Mouse (Mus musculus): ENCODE results near the gene Impg1.

Impg1 gene

DNA sequence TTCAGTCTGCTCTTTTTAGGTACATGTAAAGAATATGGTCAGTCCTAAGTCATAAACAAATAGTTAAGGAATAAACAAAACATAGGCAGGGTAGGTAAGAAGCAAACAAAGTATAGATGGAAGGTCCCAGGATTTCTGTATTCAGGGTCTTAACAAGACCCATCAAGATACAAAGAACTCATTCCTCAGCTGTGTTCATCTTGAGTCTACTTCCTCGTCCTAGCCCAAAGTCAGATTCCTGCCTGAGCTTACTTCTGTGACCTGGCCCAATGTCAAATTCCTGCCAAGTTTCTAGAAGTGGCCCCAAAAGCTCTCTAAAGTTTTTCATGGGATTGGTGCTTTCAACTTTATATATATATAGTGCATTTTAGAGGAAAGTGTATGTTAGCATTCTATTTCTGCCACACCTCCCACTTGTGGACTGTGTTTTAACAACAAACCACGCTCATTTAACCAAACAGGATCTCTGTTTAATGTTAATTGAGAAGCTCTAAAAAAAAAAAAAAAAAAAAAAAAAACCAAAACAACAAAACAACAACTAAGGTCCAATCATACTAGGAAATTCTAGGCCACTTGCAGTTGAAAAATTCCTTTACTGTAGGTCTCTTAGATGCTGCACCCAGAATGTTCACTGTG, 180.6 kb downstream of the Impg1 start:
- Histone ChIP-seq H3K36me3 (ENCODE audit: insufficient read depth, low read length) (no peaks in the 10 kb centered on the region), H3K4me3 (replicated peaks; ENCODE audit: low read length) (no peak overlapping the region), H3K9me3 (ENCODE audit: low read length) (no peaks in the 10 kb centered on the region), H3K27me3 (ENCODE audit: insufficient read depth, low read length) (no peaks in the 10 kb centered on the region), H3K4me1 (replicated peaks; ENCODE audit: low read depth, low read length) (peaks cover 15% of the 10 kb centered on the region)
- peak; percentile 72 for TF ChIP-seq NANOG (IDR thresholded peaks at IDR 0.05; ENCODE audit: borderline replicate concordance, low read length)
- no peak for TF ChIP-seq CTCF (conservative IDR thresholded peaks at IDR 0.05; ENCODE audit: low read length)
- TF ChIP-seq POU5F1 (IDR thresholded peaks at IDR 0.05; ENCODE audit: borderline replicate concordance, low read length), result no peak

DNA sequence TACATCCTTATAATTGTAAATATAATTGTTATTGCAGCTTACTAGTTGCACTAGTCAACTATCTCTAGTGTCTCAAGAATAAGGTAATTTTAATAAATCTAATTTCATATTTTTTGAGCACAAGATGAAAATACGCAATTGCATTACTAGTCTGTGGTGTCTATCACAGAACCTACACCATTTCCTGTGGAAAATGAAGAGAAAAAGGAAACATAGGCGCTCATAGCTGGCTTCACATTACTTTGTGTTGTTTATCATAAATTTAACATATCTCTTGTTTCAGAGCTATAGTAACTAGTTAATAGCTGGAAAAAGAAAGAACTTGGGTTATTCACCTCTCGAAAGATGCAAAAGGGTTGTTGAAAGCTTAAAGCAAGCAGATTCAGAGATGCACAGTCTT, 182.9 kb downstream of the Impg1 start:
- TF ChIP-seq NANOG (IDR thresholded peaks at IDR 0.05; ENCODE audit: borderline replicate concordance, low read length) (no peak), CTCF (conservative IDR thresholded peaks at IDR 0.05; ENCODE audit: low read length) (no peak), POU5F1 (IDR thresholded peaks at IDR 0.05; ENCODE audit: borderline replicate concordance, low read length) (no peak)
- Histone ChIP-seq H3K4me3 (replicated peaks; ENCODE audit: low read length) (no peak overlapping the region), H3K9me3 (ENCODE audit: low read length) (no peaks in the 10 kb centered on the region), H3K4me1 (replicated peaks; ENCODE audit: low read depth, low read length) (peaks cover 15% of the 10 kb centered on the region), H3K27me3 (ENCODE audit: insufficient read depth, low read length) (no peaks in the 10 kb centered on the region), H3K36me3 (ENCODE audit: insufficient read depth, low read length) (no peaks in the 10 kb centered on the region)

DNA sequence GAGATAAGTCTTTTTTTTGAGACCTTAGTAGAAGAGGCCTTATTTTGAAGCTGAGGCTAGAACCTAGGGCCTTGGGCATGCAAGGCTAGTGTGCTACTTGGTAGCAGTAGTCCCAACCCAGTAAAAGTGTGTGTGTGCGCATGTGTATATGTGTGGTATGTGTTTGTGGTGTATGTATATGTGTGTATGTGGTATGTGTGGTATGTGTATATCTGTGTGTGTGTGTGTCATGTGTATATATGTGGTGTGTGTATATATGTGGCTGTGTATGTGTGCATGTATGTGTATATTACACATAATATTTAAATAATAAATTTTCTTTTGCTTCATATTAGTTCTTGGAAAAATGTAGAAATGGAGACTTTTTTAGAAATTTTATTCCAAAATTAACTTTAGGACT, 184.6 kb downstream of the Impg1 start:
- H3K4me3 ChIP-seq (replicated peaks; ENCODE audit: low read length), result no peak overlapping the region
- H3K36me3 ChIP-seq (ENCODE audit: insufficient read depth, low read length), result no peaks in the 10 kb centered on the region
- no peak for TF ChIP-seq NANOG (IDR thresholded peaks at IDR 0.05; ENCODE audit: borderline replicate concordance, low read length)

DNA sequence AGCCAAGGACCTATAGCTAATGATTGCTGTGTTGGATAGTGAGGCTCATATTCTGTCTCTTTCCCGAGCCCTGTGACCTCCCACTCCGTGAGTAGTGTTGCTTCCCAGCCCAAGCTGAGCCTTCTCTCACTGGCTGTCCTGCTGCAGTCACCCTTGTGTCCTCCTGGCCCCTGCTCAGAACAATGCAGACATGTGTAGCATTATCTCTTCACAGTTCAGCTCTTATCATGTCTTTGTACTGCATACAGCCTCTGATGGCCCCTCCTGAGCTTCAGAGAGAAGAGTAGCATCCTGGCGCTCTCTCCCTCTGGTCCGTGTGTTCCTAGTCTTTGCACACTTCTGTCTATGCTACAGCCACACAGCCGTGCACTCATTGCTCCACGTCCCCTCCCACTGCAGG, 187.5 kb downstream of the Impg1 start:
- Histone ChIP-seq H3K4me1 (replicated peaks; ENCODE audit: low read depth, low read length) (no peaks in the 10 kb centered on the region), H3K36me3 (ENCODE audit: insufficient read depth, low read length) (no peaks in the 10 kb centered on the region), H3K27me3 (ENCODE audit: insufficient read depth, low read length) (no peaks in the 10 kb centered on the region), H3K4me3 (replicated peaks; ENCODE audit: low read length) (no peak overlapping the region), H3K9me3 (ENCODE audit: low read length) (no peaks in the 10 kb centered on the region)
- no peak for TF ChIP-seq NANOG (IDR thresholded peaks at IDR 0.05; ENCODE audit: borderline replicate concordance, low read length)
- TF ChIP-seq CTCF (conservative IDR thresholded peaks at IDR 0.05; ENCODE audit: low read length), result no peak

More for the DNA sequence above, 184.6 kb downstream of the Impg1 start:
- H3K9me3 ChIP-seq (ENCODE audit: low read length), result no peaks in the 10 kb centered on the region
- H3K27me3 ChIP-seq (ENCODE audit: insufficient read depth, low read length), result no peaks in the 10 kb centered on the region
- H3K4me1 ChIP-seq (replicated peaks; ENCODE audit: low read depth, low read length), result peaks cover 15% of the 10 kb centered on the region

DNA sequence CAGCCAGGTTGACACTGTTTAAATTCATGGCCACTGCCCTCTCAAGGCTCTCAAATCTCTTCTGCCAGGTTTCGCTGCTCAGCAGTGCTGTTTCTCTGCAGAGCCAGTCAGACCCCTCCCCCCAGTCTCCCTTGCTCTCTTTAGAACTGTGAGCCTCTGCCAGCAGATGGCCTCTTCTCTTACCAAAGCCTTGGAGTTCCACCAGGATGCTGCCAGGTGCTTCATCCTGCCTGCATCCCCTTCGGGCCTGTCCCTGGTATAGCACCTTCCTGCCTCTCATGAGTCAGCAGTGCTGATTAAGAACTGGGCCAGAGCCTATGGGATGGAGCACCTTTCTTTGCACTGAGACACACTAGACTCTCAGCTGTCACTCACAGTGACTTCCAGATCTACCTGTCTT, 188.1 kb downstream of the Impg1 start:
- H3K4me3 ChIP-seq (replicated peaks; ENCODE audit: low read length), result no peak overlapping the region

DNA sequence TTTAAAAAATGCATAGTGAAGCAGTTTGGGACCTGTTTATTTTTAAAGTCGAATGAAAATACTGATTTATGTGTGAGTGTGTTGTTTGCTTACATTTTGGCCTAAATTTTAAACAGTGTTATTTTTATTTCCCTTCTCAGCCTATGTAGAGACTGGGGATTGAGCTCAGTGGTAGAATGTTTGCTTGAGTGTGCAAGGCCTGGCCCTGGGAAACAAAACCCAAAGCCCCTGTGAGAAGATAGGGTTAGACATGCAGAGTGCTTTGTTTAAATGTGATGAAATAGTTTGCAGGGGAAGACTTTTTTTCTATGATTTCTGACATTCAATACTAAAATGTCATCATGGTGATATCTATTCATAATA, 189.5 kb downstream of the Impg1 start:
- Histone ChIP-seq H3K4me3 (replicated peaks; ENCODE audit: low read length) (no peak overlapping the region), H3K9me3 (ENCODE audit: low read length) (no peaks in the 10 kb centered on the region), H3K36me3 (ENCODE audit: insufficient read depth, low read length) (no peaks in the 10 kb centered on the region), H3K27me3 (ENCODE audit: insufficient read depth, low read length) (no peaks in the 10 kb centered on the region), H3K4me1 (replicated peaks; ENCODE audit: low read depth, low read length) (no peaks in the 10 kb centered on the region)
- TF ChIP-seq POU5F1 (IDR thresholded peaks at IDR 0.05; ENCODE audit: borderline replicate concordance, low read length), result no peak
- no peak for TF ChIP-seq CTCF (conservative IDR thresholded peaks at IDR 0.05; ENCODE audit: low read length)
- TF ChIP-seq NANOG (IDR thresholded peaks at IDR 0.05; ENCODE audit: borderline replicate concordance, low read length), result no peak

More for the DNA sequence above, 188.1 kb downstream of the Impg1 start:
- Histone ChIP-seq H3K36me3 (ENCODE audit: insufficient read depth, low read length) (no peaks in the 10 kb centered on the region), H3K4me1 (replicated peaks; ENCODE audit: low read depth, low read length) (no peaks in the 10 kb centered on the region), H3K9me3 (ENCODE audit: low read length) (no peaks in the 10 kb centered on the region), H3K27me3 (ENCODE audit: insufficient read depth, low read length) (no peaks in the 10 kb centered on the region)
- TF ChIP-seq CTCF (conservative IDR thresholded peaks at IDR 0.05; ENCODE audit: low read length) (no peak), NANOG (IDR thresholded peaks at IDR 0.05; ENCODE audit: borderline replicate concordance, low read length) (no peak), POU5F1 (IDR thresholded peaks at IDR 0.05; ENCODE audit: borderline replicate concordance, low read length) (no peak)

DNA sequence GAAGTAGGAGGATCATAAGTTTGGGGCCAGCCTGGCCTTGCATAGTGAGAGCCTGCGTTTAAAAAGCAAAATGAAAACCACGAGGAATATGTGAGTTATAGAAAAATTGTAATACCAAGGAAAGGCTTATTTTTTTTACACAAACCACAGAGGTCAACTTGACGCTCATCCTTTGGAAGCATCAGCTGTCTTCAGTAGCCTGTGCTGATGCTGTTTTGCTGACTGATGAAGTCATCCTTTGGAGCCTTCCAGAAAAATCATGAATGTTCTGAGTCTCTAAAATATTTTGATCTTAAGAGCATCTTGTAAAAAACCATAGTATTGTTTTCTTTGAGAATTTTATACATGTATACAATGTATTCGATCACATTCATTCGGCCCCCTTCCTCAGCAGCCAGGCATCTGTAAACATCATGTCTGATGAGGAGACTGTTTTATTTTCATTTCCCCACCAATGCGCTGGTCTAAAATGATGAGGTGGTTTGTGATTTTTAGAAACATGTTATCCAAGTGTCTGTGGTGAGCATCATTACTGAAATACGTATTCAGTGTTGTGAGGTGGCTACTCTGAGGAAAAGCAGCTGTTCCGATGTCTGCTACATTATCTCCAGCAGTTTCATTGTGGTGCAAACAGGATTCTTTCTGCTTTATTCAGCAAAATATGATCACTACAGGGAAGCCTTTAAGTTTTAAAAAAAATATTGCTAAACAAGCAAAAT, 190.1 kb downstream of the Impg1 start:
- Histone ChIP-seq H3K4me1 (replicated peaks; ENCODE audit: low read depth, low read length) (no peaks in the 10 kb centered on the region), H3K27me3 (ENCODE audit: insufficient read depth, low read length) (no peaks in the 10 kb centered on the region), H3K9me3 (ENCODE audit: low read length) (no peaks in the 10 kb centered on the region), H3K4me3 (replicated peaks; ENCODE audit: low read length) (no peak overlapping the region), H3K36me3 (ENCODE audit: insufficient read depth, low read length) (no peaks in the 10 kb centered on the region)
- TF ChIP-seq POU5F1 (IDR thresholded peaks at IDR 0.05; ENCODE audit: borderline replicate concordance, low read length), result no peak
- TF ChIP-seq CTCF (conservative IDR thresholded peaks at IDR 0.05; ENCODE audit: low read length), result no peak

DNA sequence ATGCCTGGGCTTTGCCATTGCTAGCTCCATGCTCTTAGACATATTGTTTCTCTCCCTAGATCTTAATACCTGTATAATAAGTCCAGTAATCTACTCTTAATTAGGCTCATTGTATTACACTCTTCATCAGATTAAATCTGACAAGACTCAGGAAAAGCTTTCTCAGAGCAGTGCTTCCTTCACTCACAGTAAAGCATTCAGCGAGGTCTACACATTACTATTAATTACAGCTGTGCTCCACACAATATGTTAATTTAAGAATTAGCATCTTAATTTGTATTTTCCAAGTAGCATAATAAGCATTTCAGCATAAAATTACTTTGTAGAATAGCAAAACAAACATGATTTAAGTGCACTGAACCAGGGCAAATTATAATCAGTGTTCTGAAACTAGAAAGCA, 192.3 kb downstream of the Impg1 start:
- no peaks in the 10 kb centered on the region for H3K36me3 ChIP-seq (ENCODE audit: insufficient read depth, low read length)
- H3K9me3 ChIP-seq (ENCODE audit: low read length), result no peaks in the 10 kb centered on the region
- no peak overlapping the region for H3K4me3 ChIP-seq (replicated peaks; ENCODE audit: low read length)
- H3K27me3 ChIP-seq (ENCODE audit: insufficient read depth, low read length), result no peaks in the 10 kb centered on the region
- H3K4me1 ChIP-seq (replicated peaks; ENCODE audit: low read depth, low read length), result no peaks in the 10 kb centered on the region
- TF ChIP-seq POU5F1 (IDR thresholded peaks at IDR 0.05; ENCODE audit: borderline replicate concordance, low read length) (no peak), NANOG (IDR thresholded peaks at IDR 0.05; ENCODE audit: borderline replicate concordance, low read length) (no peak), CTCF (conservative IDR thresholded peaks at IDR 0.05; ENCODE audit: low read length) (no peak)

DNA sequence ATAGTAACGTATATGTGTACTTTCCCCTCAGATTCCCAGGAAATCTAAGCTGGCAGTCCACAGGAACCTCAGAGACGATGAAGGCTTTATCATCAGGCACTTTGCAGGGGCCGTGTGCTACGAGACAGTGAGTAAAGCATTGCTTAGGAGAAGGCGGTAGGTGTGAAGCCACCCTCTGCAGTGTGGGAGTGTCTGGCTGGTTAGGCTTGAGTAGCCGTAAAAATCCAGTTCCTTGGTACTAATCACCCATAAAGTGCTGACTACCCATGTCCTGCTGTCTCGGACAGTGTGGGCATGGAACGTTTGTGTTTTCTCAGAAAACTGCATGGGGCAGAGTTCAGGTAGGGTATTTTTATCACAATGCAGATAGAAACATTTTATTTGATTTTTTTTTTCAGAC, 195.7 kb downstream of the Impg1 start:
- TF ChIP-seq NANOG (IDR thresholded peaks at IDR 0.05; ENCODE audit: borderline replicate concordance, low read length), result no peak
- TF ChIP-seq POU5F1 (IDR thresholded peaks at IDR 0.05; ENCODE audit: borderline replicate concordance, low read length), result no peak
- no peak for TF ChIP-seq CTCF (conservative IDR thresholded peaks at IDR 0.05; ENCODE audit: low read length)
- H3K4me3 ChIP-seq (replicated peaks; ENCODE audit: low read length), result no peak overlapping the region
- H3K9me3 ChIP-seq (ENCODE audit: low read length), result no peaks in the 10 kb centered on the region
- H3K27me3 ChIP-seq (ENCODE audit: insufficient read depth, low read length), result no peaks in the 10 kb centered on the region
- no peaks in the 10 kb centered on the region for H3K36me3 ChIP-seq (ENCODE audit: insufficient read depth, low read length)
- H3K4me1 ChIP-seq (replicated peaks; ENCODE audit: low read depth, low read length), result no peaks in the 10 kb centered on the region
